Mouse (Mus musculus): ENCODE measurements around the gene Nup107. TPM values are rescaled to one million over a fixed set of nuclear protein-coding genes. Genes with fewer than 3 reads are reported as not detected.
"Not testable (repeated sequence)": the region's sequence is repeated elsewhere in the genome, so short reads cannot be mapped to it uniquely, and the experiment has no call there.

The Nup107 gene
- polyA plus RNA-seq, 1 experiment from 2014 or later, result 84.0 TPM

GRCm38 (mm10) chr10:117747711-117748110 is 44.8 kb downstream of the Nup107 start:
- Histone ChIP-seq H3K9me3 (no peaks in the 10 kb centered on the region), H3K4me3 (no peak overlapping the region), H3K27ac (no peak overlapping the region), H3K36me3 (peaks cover 41% of the 10 kb centered on the region), H3K27me3 (ENCODE audit: insufficient read depth, poor library complexity, severe bottlenecking) (no peaks in the 10 kb centered on the region), H3K4me1 (peaks cover 10% of the 10 kb centered on the region)
- DNase-seq (ENCODE audit: low spot score), result no peak
- 87% methylated on average over 7 of the region's 7 CpGs for WGBS

DNA sequence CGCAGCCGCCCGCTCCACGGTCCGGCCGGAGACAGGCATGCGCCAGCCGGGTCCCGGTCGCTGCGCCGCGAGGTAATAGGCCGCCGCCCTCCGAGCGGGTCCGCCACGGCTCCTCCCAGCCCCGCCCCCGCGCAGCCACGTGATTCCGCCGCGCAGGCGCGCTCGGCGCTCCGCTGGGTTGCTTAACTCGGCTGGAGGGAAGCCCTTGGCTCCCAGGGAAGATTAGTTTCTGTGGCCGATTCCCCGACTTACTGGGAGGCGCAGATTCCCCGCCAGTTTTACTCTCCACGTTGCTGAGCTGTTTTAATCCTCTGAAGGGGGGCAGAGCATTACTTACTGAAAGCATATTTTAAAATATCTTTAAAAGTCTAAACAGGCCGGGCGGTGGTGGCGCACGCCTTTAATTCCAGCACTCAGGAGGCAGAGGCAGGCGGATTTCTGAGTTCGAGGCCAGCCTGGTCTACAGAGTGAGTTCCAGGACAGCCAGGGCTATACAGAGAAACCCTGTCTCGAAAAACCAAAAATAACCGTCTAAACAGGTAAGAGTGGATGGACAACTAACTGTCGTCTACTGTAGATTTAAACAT is 46.1 kb downstream of the Nup107 start, which contains the start of gene Slc35e3:
TSS of gene Slc35e3 (minus strand) at position 69 of the 587 bp plus-strand sequence.
- H3K4me1 ChIP-seq, result peaks cover 10% of the 10 kb centered on the region
- H3K27me3 ChIP-seq (ENCODE audit: insufficient read depth, poor library complexity, severe bottlenecking), result no peaks in the 10 kb centered on the region
- peak within 1 kb of the TSS; percentile 65 for H3K4me3 ChIP-seq
- H3K36me3 ChIP-seq, result peaks cover 35% of the 10 kb centered on the region
- WGBS, result 12% methylated on average over 46 of the region's 46 CpGs
- no peaks in the 10 kb centered on the region for H3K9me3 ChIP-seq
- H3K27ac ChIP-seq, result peak within 1 kb of the TSS; percentile 87
- peak; percentile 96 for DNase-seq (ENCODE audit: low spot score)

DNA sequence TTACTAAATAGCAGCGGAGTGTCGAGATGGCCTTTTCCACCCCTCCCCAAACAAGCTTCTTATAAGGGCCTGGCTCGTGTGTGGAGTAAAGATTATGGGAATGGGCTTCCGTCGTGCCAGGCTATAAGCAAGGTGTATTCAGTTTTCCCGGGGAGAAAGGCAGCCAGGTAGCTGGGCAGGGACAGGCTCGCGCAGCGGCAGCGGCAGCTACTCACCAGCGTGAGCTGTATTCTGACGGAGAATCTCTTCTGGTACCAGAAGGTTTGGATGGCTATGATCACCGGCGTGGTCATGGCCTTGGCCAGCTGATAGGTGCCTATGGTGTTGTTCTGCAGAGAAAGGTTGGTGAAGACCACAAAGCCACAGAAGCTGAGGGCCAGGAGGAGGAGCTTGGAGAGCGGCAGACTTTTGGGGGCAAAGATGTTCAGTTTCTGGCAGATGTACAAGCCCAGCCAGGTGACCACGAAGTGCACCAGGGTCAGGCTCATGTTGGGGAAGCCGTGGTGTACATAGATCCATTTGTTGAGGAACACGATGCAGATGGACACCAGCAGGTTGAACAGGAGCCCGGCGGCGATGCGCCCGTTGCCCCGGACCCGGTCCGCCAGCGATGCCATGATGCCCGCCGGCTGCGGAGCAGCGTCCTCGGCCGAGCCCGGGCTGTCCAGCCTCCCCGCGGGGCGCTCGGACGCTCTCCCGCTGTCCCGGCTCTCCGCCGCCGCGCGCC is 46.8 kb downstream of the Nup107 start:
- WGBS, result under 1% methylated on average over 23 of the region's 46 CpGs

GRCm38 (mm10) chr10:117743917-117744316 is 48.6 kb downstream of the Nup107 start:
- H3K27ac ChIP-seq, result no peak overlapping the region

More for the DNA sequence above, 46.8 kb downstream of the Nup107 start:
- Histone ChIP-seq H3K36me3 (peaks cover 31% of the 10 kb centered on the region), H3K27ac (peak overlapping the region; percentile 87), H3K4me3 (peak overlapping the region; percentile 65)
- DNase-seq (ENCODE audit: low spot score); H3K4me1 ChIP-seq; H3K9me3 ChIP-seq; H3K27me3 ChIP-seq (ENCODE audit: insufficient read depth, poor library complexity, severe bottlenecking): not testable (repeated sequence)

GRCm38 (mm10) chr10:117743182-117743581 is 49.3 kb downstream of the Nup107 start:
- Histone ChIP-seq H3K9me3 (no peaks in the 10 kb centered on the region), H3K27ac (no peak overlapping the region), H3K27me3 (ENCODE audit: insufficient read depth, poor library complexity, severe bottlenecking) (no peaks in the 10 kb centered on the region), H3K4me3 (no peak overlapping the region), H3K4me1 (peaks cover 8% of the 10 kb centered on the region), H3K36me3 (peaks cover 29% of the 10 kb centered on the region)
- 82% methylated on average over 2 of the region's 2 CpGs for WGBS
- no peak for DNase-seq (ENCODE audit: low spot score)

More at GRCm38 (mm10) chr10:117743917-117744316, 48.6 kb downstream of the Nup107 start:
- Histone ChIP-seq H3K36me3 (peaks cover 29% of the 10 kb centered on the region), H3K27me3 (ENCODE audit: insufficient read depth, poor library complexity, severe bottlenecking) (no peaks in the 10 kb centered on the region), H3K4me3 (no peak overlapping the region), H3K4me1 (peaks cover 10% of the 10 kb centered on the region), H3K9me3 (no peaks in the 10 kb centered on the region)
- 72% methylated on average over 4 of the region's 4 CpGs for WGBS
- DNase-seq (ENCODE audit: low spot score), result no peak

- Histone ChIP-seq H3K36me3 (peaks cover 31% of the 10 kb centered on the region), H3K27ac (no peak overlapping the region), H3K4me1 (peaks cover 8% of the 10 kb centered on the region), H3K9me3 (no peaks in the 10 kb centered on the region), H3K27me3 (ENCODE audit: insufficient read depth, poor library complexity, severe bottlenecking) (no peaks in the 10 kb centered on the region), H3K4me3 (no peak overlapping the region)
- no peak for DNase-seq (ENCODE audit: low spot score)
- WGBS, result 83% methylated on average over 4 of the region's 4 CpGs
Observed at GRCm38 (mm10) chr10:117742618-117743017, 49.9 kb downstream of the Nup107 start.

DNA sequence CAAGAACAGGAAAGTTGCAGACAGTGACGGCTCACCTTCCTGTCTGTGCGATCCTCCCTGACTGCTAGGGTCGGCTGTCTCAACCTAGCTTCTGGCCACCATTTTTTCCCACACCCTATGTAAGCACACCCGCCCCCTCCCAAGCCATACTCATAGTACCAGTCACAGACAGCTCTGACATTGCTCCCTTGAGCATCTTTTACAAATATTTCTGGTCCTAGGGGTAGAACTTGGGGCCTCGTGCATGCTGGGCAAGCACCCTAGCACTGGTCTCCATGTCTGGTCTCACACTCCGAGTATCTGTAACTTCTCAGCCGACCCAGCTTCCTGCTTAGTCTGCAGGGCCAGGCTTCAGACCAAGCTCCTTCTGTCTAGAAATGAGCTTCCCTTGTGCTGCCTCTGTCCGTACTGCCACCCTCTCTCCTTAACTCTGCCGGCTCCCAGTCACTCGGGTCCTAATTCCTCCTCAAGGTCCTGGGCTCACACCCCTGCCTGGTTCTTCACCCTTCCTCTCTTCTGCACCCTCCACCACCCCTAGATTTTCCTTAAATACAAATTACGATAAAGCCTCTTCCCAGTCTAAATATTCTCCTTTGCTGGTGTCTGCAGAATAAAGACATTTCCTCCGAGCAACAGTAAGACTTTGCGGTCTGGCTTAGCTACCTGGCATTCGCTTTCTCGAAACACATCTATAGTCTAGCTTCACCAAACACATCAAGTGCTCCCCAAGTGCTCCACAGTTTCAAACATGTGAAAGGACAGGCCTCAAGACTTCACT is 50.6 kb downstream of the Nup107 start:
- 78% methylated on average over 15 of the region's 15 CpGs for WGBS

DNA sequence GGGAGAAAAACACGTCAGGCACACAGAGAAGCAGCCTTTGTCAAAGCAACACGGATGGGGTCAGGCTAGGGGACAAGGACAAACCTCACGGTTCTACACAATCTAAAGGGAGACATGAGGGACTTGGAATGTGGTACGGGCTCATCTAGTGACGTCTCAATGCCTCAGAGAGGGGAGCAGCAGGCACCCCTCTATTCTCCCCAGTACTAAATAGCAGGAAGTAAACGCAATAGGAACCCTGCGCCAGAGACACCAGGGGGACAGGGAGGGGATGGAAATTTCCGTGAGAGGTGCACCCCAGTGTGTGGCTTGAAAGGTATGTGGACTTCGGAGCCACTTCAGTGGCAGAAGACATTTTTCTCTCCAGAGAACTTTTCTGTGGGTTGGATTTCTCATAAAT is 51.6 kb downstream of the Nup107 start:
- Histone ChIP-seq H3K4me3 (no peak overlapping the region), H3K36me3 (peaks cover 42% of the 10 kb centered on the region), H3K4me1 (peaks cover 8% of the 10 kb centered on the region), H3K27ac (no peak overlapping the region), H3K9me3 (no peaks in the 10 kb centered on the region), H3K27me3 (ENCODE audit: insufficient read depth, poor library complexity, severe bottlenecking) (no peaks in the 10 kb centered on the region)
- DNase-seq (ENCODE audit: low spot score), result no peak
- WGBS, result 83% methylated on average over 9 of the region's 9 CpGs

More for the DNA sequence above, 50.6 kb downstream of the Nup107 start:
- Histone ChIP-seq H3K4me3 (no peak overlapping the region), H3K36me3 (peaks cover 34% of the 10 kb centered on the region), H3K27me3 (ENCODE audit: insufficient read depth, poor library complexity, severe bottlenecking) (no peaks in the 10 kb centered on the region), H3K4me1 (peaks cover 8% of the 10 kb centered on the region), H3K9me3 (no peaks in the 10 kb centered on the region), H3K27ac (peak overlapping the region; percentile 39; the same call in 1 of the 2 replicates)
- no peak for DNase-seq (ENCODE audit: low spot score)

DNA sequence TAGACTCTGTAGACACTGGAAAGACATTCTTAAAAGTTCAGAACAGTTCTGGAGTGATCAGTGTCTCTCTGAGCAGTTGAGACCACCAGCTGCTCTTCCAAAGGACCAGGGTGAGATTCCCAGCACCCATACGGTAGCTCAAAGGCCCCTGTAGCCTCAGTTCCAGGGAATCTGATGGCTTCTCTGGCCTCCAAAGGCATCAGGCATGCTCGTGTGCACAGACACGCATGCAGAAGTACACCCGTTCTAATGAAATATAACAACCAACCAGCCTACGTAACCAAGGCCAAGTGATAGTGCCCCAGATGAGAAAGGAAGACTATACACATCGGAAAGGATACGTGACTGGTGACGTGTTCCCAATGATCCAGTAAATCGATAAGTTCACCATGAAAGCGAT is 52.3 kb downstream of the Nup107 start:
- 94% methylated on average over 10 of the region's 10 CpGs for WGBS
- H3K27me3 ChIP-seq (ENCODE audit: insufficient read depth, poor library complexity, severe bottlenecking), result no peaks in the 10 kb centered on the region
- no peak overlapping the region for H3K4me3 ChIP-seq
- no peak for DNase-seq (ENCODE audit: low spot score)
- H3K36me3 ChIP-seq, result peaks cover 42% of the 10 kb centered on the region
- no peak overlapping the region for H3K27ac ChIP-seq
- peaks cover 4% of the 10 kb centered on the region for H3K4me1 ChIP-seq
- H3K9me3 ChIP-seq, result no peaks in the 10 kb centered on the region

GRCm38 (mm10) chr10:117739648-117739948 is 52.9 kb downstream of the Nup107 start:
- Histone ChIP-seq H3K27me3 (ENCODE audit: insufficient read depth, poor library complexity, severe bottlenecking) (no peaks in the 10 kb centered on the region), H3K9me3 (no peaks in the 10 kb centered on the region), H3K4me3 (no peak overlapping the region), H3K36me3 (peaks cover 42% of the 10 kb centered on the region), H3K27ac (no peak overlapping the region), H3K4me1 (no peaks in the 10 kb centered on the region)
- no peak for DNase-seq (ENCODE audit: low spot score)
- WGBS, result 92% methylated on average over 6 of the region's 6 CpGs

- WGBS, result 87% methylated on average over 15 of the region's 15 CpGs
Observed at GRCm38 (mm10) chr10:117738928-117739647, 53.4 kb downstream of the Nup107 start.

GRCm38 (mm10) chr10:117738140-117738921 is 54.2 kb downstream of the Nup107 start:
- Histone ChIP-seq H3K27ac (no peak overlapping the region), H3K4me1 (peaks cover 2% of the 10 kb centered on the region; the same call in 1 of the 2 replicates), H3K4me3 (no peak overlapping the region), H3K36me3 (peaks cover 42% of the 10 kb centered on the region), H3K9me3 (no peaks in the 10 kb centered on the region), H3K27me3 (ENCODE audit: insufficient read depth, poor library complexity, severe bottlenecking) (no peaks in the 10 kb centered on the region)
- 85% methylated on average over 13 of the region's 13 CpGs for WGBS
- DNase-seq (ENCODE audit: low spot score), result no peak

More at GRCm38 (mm10) chr10:117738928-117739647, 53.4 kb downstream of the Nup107 start:
- no peaks in the 10 kb centered on the region for H3K4me1 ChIP-seq
- no peak overlapping the region for H3K4me3 ChIP-seq
- peaks cover 42% of the 10 kb centered on the region for H3K36me3 ChIP-seq
- no peak overlapping the region for H3K27ac ChIP-seq
- H3K27me3 ChIP-seq (ENCODE audit: insufficient read depth, poor library complexity, severe bottlenecking), result no peaks in the 10 kb centered on the region
- no peaks in the 10 kb centered on the region for H3K9me3 ChIP-seq
- DNase-seq (ENCODE audit: low spot score), result no peak
